Mouse (Mus musculus): Measurements from ENCODE around the gene Rps16.
A peak's percentile ranks its signal among the peaks of the same experiment; 100 is the strongest.

The Rps16 gene

GRCm38 (mm10) chr7:28350155-28350883 lies at the start of gene Rps16:
Rps16 (plus strand) TSS chr7:28350652.
- peak; percentile 84 for DNase-seq (ENCODE audit: low read depth, low spot score)

- no peak for DNase-seq (ENCODE audit: low read depth, low spot score)
Measured at GRCm38 (mm10) chr7:28301616-28302433, 48.6 kb upstream of the Rps16 start, which contains the start of gene Dll3. Dll3 (minus strand) TSS chr7:28302238.

GRCm38 (mm10) chr7:28305641-28306040 lies 44.8 kb upstream of the Rps16 start:
- DNase-seq (ENCODE audit: low read depth, low spot score), result no peak

GRCm38 (mm10) chr7:28306216-28306615 lies 44.2 kb upstream of the Rps16 start:
- DNase-seq (ENCODE audit: low read depth, low spot score), result no peak

GRCm38 (mm10) chr7:28309737-28310136 lies 40.7 kb upstream of the Rps16 start:
- DNase-seq (ENCODE audit: low read depth, low spot score), result no peak

GRCm38 (mm10) chr7:28311151-28311925 lies 39.1 kb upstream of the Rps16 start:
- no peak for DNase-seq (ENCODE audit: low read depth, low spot score)

GRCm38 (mm10) chr7:28311926-28312543 lies 38.4 kb upstream of the Rps16 start, which contains the start of gene Timm50:
Timm50 (minus strand) TSS chr7:28312072.
- DNase-seq (ENCODE audit: low read depth, low spot score), result peak; percentile 92

GRCm38 (mm10) chr7:28318036-28318435 lies 32.4 kb upstream of the Rps16 start:
- no peak for DNase-seq (ENCODE audit: low read depth, low spot score)

GRCm38 (mm10) chr7:28318714-28319113 lies 31.7 kb upstream of the Rps16 start:
- no peak for DNase-seq (ENCODE audit: low read depth, low spot score)

- no peak for DNase-seq (ENCODE audit: low read depth, low spot score)
Measured at GRCm38 (mm10) chr7:28321974-28322720, 28.3 kb upstream of the Rps16 start.

GRCm38 (mm10) chr7:28325293-28325692 lies 25.2 kb upstream of the Rps16 start:
- no peak for DNase-seq (ENCODE audit: low read depth, low spot score)

- DNase-seq (ENCODE audit: low read depth, low spot score), result no peak
Measured at GRCm38 (mm10) chr7:28326457-28326856, 24.0 kb upstream of the Rps16 start.

- DNase-seq (ENCODE audit: low read depth, low spot score), result no peak
Measured at GRCm38 (mm10) chr7:28328260-28328659, 22.2 kb upstream of the Rps16 start.

GRCm38 (mm10) chr7:28334534-28334933 lies 15.9 kb upstream of the Rps16 start:
- no peak for DNase-seq (ENCODE audit: low read depth, low spot score)

- DNase-seq (ENCODE audit: low read depth, low spot score), result no peak
Measured at GRCm38 (mm10) chr7:28335471-28335870, 15.0 kb upstream of the Rps16 start.

GRCm38 (mm10) chr7:28338108-28338998 lies 12.1 kb upstream of the Rps16 start, which contains the start of gene Supt5:
Supt5 (minus strand) TSS chr7:28338746.
- DNase-seq (ENCODE audit: low read depth, low spot score), result peak; percentile 95

GRCm38 (mm10) chr7:28339213-28339917 lies 11.1 kb upstream of the Rps16 start:
- peak; percentile 54 for DNase-seq (ENCODE audit: low read depth, low spot score)

- DNase-seq (ENCODE audit: low read depth, low spot score), result no peak
Measured at GRCm38 (mm10) chr7:28341381-28341780, 9.1 kb upstream of the Rps16 start.

GRCm38 (mm10) chr7:28344637-28345036 lies 5.8 kb upstream of the Rps16 start:
- no peak for DNase-seq (ENCODE audit: low read depth, low spot score)

Data from WW6 (cell line).